Mouse (Mus musculus): ENCODE measurements at regions not wholly inside any gene's neighbourhood (a gene's known extent, or its start where the extent isn't known, plus 50 kb on each side); places are given as distances from the start of the nearest gene placed in this dataset.
"Not testable (repeated sequence)": the region's sequence is repeated elsewhere in the genome, so short reads cannot be mapped to it uniquely, and the experiment has no call there.

DNA sequence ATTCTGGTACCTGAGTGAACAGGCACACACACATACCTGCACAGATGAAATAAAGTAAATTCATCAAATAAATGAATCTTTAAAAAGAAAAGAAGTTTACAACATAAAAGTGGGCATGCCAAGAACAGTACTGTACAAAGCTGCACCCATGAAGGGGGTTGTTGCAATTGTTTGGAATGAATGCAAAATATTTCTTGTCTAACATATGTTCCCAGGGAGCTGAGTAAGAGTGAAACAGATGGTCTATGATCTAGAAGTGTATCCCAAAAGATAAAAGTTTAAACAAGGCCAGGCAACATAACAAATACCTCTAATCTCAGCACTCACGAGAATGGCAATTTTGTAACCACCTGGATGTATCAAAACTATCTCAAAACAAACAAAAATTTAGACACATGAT, 1685.5 kb upstream of the Dsel start:
- no peak for DNase-seq

DNA sequence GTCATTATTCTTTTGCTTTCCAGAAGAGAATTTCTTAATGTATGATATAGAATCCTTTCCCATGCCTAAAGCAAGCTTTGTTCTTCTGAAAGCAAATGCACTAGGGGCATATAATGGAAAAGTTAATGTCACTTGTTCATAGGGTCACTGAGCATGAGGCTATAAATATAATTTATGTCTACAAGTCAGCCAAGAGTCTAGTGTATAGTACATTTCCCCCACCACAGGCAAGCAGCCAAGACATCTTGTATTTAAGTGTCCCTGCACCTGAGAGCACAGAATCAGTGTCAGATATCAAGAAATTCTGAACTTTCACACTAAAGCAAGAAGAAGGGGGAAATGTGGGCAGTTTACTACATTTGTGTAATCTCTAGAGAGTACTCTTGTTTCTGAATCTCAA, 1675.3 kb upstream of the Dsel start:
- no peak for DNase-seq

DNA sequence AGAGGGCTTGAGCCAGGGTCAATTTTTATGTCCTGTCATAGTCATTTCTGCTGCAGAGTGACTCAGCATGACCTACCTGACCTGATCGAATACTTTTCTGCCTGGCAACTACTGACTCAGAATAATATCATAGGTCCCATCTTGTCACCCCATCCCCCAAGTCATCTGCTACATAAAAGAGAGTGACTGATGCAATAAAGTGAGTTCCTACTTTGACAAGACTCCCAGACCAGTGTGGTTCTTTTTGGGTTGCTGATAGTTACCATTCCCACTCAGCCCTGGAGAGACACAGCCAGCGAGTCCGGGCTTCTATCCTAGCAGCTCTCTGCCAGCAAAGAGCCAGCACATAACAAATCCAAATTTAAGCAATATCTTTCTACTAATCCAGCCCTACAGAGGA, 1665.8 kb upstream of the Dsel start:
- no peak for DNase-seq

DNA sequence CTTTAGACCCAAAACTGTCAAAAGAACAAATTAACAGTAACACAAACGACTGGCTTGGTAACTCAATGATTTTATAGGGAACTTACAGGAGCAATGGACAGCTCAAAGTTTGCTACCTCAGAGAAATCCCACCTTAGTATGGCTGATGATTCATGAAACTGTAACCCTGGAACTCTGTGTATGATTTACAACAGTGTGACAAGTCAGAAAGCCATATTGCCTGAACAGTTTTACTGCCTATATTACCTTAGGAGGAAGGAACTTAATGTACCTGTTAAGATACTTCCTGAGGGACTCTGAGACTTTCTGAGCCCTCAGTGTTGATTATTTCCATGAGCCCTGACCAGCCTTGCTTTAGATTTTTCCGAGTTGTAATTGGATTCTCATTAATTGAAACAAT, 1631.3 kb upstream of the Dsel start:
- DNase-seq, result no peak

DNA sequence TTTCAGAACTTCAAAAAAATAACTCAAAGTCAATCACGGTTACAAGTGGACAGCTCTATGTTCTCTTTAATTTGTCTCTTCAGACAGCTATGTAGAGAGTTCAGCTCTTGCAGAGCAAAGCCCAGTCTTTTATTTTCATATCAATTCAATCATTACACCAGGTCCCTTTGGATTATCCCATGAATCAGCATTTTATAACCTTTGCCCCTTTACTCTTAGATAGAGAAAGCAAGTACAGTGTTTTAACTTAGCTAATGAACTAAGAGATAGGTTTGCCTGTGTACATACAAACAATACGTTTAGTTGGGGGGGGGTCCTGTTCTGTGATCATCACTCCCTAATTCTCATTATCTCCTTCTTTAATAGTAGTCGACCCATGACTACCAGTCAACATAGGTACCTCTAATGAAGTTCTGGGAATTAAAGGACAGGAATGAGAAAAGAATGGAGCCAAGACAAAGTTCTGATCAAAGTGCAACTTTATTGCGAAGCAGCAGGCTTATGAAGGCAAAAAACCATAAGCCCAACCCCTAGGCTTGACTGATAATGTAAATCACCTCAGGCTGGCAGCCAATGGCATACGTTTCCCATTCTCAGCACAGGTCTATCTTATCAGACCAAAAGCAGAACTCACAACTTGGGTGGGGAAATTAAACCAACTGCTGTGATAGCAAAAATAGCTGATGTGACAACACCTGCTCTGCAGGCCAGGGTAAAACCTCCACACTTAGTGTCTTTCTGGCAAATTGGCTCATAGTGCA, 1625.7 kb upstream of the Dsel start:
- no peak for DNase-seq

DNA sequence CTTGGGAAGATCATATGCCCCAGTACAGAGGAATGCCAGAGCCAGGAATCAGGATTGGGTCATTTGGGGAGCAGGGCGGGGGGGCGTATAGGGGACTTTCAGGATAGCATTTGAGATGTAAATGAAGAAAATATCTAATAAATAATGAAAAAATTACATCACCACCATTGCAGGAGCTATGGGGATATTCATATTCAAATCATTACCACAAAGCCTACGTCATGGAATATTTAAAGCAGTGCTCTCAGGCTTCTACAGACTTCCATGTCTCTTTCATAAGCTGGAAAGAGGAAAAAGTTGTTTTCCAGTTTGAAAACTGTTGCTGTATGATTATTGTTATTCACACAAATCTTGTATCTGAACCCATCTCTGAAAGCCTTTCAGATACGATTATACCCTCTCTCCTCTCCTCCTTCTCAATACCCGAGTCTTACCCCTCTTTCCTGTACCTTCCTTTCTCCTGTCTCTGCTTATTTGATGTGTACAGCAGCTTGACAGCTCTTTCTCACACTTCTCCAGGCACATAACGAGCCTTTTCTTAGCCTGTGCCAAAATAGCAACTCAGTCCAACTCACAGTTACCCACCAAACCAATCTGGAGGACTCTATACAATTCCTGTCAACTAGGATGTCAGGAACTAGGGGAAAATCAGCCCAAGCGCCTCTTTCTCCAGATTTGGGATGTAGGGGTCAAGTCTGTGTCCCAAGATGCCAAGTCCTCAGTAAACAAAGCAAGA, 1592.0 kb upstream of the Dsel start:
- DNase-seq, result no peak

DNA sequence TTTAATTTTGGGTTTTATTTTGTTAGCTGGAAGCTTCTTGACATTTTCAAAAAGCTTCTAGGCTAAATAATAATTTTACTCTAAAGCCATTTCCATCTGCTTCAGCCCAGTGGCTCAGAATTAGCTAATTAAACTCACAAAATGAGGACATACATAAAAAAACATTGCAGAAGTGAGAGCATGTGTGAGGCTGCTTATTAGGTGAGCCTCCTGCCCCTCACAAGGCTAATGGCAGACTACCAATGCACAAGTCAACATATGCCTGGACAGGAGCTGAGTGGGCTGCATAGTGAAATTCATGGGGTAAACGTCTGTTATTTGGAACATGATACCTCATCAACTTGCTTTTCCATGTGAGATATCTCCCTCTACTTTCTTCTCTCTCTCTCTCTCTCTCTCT, 1569.0 kb upstream of the Dsel start:
- DNase-seq, result no peak

DNA sequence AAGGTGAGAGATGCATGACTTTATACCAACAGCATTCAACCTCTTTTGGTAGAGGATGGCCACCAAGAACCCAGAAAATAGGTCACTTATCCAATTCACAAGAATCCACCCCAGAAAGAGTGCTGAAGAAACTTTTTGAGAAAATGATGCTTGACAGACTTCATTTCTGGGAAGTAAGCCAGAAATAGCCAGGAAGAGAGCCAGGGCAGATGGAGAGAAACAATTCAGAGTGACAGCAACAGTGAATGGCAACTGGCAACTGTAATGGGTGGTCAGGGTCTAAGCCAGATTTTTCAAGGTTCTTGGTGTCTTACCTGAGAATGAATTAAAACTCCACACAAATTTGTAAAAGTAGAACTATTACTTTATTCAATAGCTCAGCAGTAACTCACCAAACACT, 1566.5 kb upstream of the Dsel start:
- DNase-seq, result no peak

DNA sequence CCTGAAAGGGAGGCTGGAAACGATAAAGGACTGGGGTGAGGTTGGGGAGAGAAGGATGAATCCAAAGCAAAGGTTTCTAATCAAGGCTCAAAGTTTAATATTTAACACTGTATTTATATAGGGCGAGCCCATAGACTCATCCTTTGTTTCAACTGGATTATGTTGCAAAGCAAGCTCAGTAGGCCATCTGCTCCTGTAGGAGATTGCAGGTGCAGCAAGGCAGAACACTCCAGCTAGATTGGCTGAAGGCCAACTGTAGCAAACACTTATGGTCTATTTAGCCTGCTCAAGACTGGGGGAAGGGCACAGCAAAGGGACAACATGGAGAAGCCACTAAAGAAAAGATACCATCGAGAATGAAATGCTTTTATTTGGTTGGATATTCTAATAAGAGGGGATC, 1548.1 kb upstream of the Dsel start:
- DNase-seq, result no peak

DNA sequence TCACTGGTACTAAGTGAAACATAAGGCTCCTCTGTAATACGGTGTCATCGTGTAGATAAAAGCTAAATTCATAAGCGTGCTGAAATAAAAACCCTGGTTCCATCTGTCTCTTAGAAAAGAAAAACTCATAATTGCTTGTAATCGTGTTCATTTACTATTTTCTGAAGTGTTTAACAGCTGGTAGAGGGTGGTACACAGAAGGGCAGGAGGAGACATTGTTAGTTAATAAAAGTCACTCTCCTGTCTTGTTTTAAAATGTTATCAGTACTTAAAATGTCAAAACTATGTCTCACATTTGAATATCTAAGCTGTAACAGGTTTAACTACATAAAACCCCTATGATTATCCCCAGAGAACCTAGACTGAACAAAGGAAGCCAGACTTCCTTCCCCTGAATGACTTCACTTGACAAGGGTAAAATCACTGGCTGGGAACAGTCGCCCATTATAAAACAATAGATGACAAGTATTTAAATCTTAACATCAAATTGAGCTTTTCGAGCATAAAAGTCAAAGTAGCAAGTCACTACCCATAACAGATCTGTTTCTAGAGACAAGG, 1530.6 kb upstream of the Dsel start:
- DNase-seq, result no peak

DNA sequence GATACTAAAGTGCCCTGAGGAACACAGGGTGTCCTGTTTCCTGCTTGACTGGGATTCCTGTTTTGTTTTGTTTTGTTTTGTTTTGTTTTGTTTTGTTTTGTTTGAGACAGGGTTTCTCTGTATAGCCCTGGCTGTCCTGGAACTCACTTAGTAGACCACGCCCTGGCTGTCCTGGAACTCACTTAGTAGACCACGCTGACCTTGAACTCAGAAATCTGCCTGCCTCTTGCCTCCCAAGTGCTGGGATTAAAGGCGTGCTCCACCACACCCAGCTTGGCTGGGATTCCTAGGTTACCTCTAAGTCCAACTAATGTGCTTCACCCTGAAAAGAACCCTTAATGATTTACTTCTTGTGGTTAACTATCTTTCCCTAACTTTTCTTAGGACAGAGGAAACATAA, 1529.6 kb upstream of the Dsel start:
- DNase-seq, result not testable (repeated sequence)

DNA sequence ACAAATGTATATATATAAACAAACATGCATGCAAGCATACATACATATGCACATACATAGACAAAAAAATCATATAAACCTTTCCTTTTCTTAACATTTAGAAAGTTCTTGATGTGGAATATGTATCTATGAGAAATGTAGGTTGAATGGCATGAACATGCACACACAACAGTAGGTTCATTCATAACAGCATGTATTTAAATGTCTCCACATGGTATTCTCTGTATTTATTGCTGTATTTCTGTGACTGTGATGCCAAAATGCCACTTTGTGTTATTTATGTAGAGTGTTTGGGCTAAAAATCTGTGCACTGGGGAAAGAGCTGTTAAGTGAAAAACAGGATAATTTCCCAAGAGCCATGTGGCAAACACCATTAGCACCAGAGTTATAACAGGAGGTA, 1528.2 kb upstream of the Dsel start:
- no peak for DNase-seq

DNA sequence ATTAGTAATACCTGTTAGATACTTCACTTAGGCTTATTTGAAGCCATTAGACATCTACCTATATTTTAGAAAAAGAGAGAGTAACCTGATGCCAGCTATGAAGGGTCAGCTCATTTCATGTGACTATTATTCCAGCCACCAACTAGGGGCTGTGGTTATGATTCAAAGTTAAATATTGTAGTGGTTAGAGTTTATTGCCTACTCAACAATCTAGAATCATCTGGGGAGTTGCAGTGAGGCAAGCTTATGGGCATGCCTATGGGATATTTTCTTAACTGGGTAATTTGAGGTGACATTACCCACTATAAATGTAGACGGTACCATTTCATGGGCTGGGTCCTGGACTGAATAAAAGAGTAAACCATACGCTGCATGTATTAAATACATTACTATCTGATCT, 1525.2 kb upstream of the Dsel start:
- DNase-seq, result no peak

DNA sequence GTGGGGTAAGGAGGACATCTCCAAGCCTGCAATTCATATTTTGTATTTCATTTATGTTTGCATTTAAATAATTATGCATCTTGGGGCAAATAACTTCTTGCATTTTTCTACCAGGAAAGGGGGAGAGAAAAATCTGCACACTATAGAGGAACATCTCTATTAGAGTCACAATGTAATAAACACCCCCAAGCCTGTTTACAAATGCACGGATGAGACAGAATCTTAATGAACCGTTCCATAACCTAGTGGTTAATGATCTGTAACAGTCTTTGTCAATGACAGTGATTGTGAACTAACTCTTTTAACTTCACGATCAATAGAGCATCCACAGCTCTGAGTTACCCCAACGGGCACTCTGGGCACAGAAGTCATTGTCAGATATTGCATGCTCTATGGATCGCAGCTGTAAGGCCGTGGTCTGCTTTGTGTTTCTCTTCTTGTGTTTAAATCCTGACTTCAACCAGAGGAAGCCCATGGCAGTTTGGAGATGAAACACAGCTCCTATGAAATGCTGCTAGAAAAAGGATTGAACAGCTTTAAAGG, 1520.2 kb upstream of the Dsel start:
- no peak for DNase-seq

DNA sequence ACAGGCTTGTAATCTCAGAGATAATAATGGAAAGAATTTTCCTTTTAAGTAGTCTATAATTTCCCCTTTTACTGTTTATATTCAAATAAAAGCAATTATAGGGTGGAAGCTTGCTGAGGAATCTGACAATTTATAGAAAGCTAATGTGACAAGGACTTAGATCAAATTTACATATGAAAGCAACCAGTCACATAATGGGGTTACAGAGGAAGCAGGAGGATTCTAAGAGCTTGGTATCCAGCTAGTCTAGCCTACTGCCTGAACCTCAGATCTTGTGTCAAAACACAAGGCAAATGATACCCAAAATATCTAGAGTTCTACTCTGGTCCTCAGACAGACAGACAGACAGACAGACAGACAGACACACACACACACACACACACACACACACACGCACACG, 1519.0 kb upstream of the Dsel start:
- no peak for DNase-seq

DNA sequence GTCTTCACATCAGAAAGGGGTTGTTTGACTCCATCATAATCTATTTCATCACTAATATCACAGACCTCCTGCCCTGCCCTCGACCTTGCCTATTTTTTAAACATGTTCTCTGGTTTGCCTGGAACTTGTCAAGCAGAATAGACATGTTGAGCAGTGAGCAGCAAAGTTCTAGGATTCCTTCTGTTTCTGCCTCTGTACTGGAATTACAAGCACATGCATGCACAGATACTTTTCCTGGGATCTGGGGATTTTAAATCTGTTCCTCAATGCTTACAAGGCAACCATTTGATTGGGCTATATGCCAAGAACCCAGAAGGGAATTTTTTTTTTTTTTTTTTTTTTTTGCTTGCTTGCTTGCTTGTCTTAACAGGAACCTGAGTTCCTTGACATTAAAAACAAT, 1508.0 kb upstream of the Dsel start:
- DNase-seq, result no peak

DNA sequence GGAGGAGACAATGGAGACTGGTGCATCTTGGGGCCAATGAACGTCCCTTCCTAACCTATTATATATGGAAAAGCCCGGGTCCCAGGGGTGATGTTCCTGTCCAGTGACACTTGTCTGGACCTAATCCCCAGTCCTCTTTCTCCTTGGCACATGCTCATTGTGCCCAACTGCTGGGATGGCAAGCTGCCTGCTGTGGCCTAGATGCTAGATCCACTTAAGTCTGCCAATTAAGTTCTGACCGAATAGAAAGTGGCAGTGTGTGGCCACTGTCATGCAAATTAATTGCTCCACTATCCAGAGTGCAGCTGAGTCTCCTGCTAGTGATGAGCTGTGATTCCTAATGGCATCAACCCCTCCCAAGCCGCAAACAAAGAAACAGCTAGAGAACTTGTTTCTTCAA, 1493.5 kb upstream of the Dsel start:
- DNase-seq, result no peak

DNA sequence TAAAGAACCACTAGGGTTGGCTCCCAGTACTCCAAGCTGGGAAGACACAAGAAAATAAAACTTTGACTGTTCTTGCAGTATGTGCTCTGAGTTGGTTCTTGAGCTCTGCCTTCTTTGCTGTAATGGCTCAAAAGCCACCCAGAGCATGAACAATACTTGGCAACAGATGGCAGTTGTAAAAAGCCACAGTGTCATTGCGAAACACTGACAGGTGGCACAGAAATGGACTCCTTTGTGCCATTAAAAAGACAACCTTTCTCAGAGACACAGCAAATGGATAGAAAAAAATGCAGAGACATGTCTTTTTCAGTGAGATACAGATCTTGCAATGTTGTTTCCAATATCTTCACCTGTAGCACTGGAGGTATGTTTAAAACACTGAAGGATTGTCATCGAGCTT, 1443.3 kb upstream of the Dsel start:
- DNase-seq, result no peak

DNA sequence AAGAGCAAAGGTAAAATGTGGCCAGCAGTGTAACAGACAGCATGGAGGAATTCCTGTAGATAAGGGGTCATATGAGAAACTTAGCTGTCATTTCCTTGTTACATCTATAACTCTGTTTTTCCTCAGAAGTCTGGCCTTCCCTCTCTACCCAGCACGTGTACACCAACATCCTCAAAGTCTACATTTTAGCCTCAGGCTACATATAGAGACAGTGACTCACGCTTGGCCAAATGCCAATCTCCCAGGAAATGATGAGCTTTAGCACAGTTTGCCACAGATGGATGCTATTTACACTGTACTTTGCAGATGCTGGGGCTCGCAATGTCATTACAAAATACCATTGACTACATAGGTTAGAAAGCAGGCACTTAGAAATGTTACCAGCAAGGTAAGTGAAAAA, 1433.1 kb upstream of the Dsel start:
- DNase-seq, result peak; percentile 41

DNA sequence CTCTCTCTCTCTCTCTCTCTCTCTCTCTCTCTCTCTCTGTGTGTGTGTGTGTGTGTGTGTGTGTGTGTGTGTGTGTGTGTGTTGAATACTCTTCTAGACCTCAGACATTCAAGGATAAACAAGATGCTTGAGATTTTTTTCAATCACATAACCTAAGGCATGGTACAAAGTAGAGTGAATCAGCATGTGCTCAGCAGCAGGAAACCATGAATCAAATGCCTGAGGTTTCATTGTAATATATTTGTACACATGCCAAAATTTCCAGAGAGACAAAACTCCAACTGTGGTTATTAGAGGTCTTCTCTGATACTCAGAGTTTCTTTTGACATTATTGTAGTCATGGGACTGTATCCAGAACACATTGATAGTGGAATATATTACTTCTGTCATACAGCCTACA, 1423.5 kb upstream of the Dsel start:
- no peak for DNase-seq

DNA sequence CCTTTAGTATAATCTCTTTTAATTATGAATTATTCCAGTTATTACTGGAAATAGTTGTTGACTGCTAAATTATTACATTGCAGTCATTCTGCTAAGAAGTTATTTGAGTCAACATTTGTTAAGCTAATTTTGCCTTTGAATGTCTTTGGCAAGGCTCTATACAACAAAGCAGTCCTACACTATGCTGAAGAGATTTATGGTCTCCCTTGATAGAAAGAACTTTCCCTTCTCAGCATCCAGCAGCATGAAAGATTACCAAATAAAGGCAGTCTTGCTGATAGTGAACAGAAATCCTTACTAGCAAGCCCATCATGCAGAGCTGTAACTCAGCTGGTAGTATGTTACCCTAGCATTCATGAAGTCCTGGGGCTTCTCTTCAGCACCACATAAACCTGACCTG, 1419.4 kb upstream of the Dsel start:
- no peak for DNase-seq

DNA sequence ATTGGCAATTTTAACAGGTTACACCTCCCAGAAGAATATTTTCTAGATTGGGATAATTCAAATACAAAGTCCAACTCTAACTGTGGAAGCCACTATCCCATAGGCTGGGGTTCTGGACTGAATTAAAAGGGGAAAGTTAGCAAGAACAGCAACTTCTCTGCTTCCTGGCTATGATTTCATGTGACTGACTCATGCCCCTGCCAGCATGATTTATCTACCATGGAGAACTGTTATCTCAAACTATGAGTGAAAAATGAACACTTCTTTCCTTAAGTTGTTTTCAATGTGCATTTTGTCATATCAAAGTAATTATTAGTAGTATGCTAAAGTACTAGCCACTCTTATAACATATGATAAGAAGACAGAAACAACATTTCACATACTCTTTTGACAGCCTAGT, 1394.7 kb upstream of the Dsel start:
- DNase-seq, result no peak

DNA sequence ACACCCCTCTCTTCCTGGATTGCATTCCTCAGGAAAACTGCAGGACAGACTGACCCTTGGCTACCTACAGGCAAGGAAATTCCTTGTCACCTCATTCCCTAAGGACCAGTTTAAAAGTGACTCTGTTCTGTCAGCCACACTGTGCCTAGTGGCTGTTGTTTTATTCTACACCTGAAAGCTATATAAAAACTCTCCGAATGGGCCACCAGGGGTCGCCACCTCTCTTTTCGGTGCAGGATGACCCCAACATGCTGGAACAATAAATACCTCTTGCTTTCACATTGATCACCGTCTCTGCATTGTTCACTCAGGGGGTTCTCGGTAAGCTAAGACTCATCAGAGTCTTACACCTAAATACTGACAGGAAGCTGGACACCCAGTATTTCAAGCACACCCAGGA, 1382.6 kb upstream of the Dsel start:
- no peak for DNase-seq

DNA sequence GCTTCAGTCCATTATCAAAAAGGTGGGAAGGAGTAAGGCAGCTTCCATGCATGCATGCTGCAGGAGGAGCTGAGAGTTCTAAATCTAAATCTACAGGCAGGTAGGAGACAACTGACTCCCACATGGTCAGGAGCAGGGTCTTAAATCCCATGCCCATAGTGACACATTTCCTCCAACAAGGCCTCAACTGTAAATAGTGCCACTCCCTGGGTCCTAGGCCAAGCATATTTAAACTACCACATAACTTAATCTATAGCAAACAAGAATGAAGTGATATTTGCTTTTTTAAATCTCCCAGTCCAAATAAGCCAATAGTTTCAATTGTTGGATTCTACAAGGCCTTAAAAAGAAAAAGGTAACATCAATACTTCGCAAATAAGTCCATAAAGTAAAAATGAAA, 1345.4 kb upstream of the Dsel start:
- DNase-seq, result no peak
